Mouse (Mus musculus) intestine, postnatal 0 days (tissue): Measurements from ENCODE around the gene 1700001L19Rik. TPM values are rescaled to one million over a fixed set of nuclear protein-coding genes. Genes with fewer than 3 reads are reported as not detected.
A peak's percentile ranks its signal among the peaks of the same experiment; 100 is the strongest.

ENCODE experiments used
- ATAC-seq: fragments of 200-750 bp; cut with Nextera tagmentation; 2 replicates; pipeline ENCODE4 v1.8.0; 2017; ENCODE audit warnings: mild to moderate bottlenecking, moderate TSS enrichment, moderate library complexity
- H3K27ac ChIP-seq: fragments of 300-500 bp; sonication (generic); 2 replicates; pipeline ENCODE4 v1.5.1; 2014; ENCODE audit warnings: mild to moderate bottlenecking, low read depth, low read length, moderate library complexity
- H3K27me3 ChIP-seq: fragments of 300-500 bp; sonication (generic); replicated peaks from 2 replicates; pipeline ENCODE4 v1.6.1; 2014; ENCODE audit warnings: low read length, mixed read lengths; ENCODE audit not compliant: control insufficient read depth, insufficient read depth
- H3K36me3 ChIP-seq: fragments of 300-500 bp; sonication (generic); 2 replicates; pipeline ENCODE4 v1.6.1; 2014; ENCODE audit warnings: mild to moderate bottlenecking, moderate library complexity; ENCODE audit not compliant: control insufficient read depth, insufficient read depth
- H3K4me1 ChIP-seq: fragments of 300-500 bp; sonication (generic); replicated peaks from 2 replicates; pipeline ENCODE4 v1.6.1; 2014; ENCODE audit warnings: antibody characterized with exemption, low read length, mixed read lengths; ENCODE audit not compliant: control insufficient read depth, insufficient read depth
- H3K4me2 ChIP-seq: fragments of 300-500 bp; sonication (generic); replicated peaks from 2 replicates; pipeline ENCODE4 v1.6.1; 2014; ENCODE audit warnings: low read depth, mild to moderate bottlenecking, moderate library complexity
- H3K4me3 ChIP-seq: fragments of 300-500 bp; sonication (generic); 2 replicates; pipeline ENCODE4 v1.5.1; 2014; ENCODE audit warnings: low read depth, low read length
- H3K9ac ChIP-seq: fragments of 300-500 bp; sonication (generic); 2 replicates; pipeline ENCODE4 v1.6.1; 2014; ENCODE audit warnings: mild to moderate bottlenecking, low read depth, low read length
- H3K9me3 ChIP-seq: fragments of 300-500 bp; sonication (generic); 2 replicates; pipeline ENCODE4 v1.6.1; 2016; ENCODE audit warnings: mixed run types; ENCODE audit not compliant: control insufficient read depth
- CTCF ChIP-seq: sonication (generic); IDR thresholded peaks from 2 replicates; pipeline ENCODE4 v1.5.1; 2016; ENCODE audit warnings: low read depth, mild to moderate bottlenecking, control low read depth, antibody characterized with exemption, moderate library complexity
- WGBS: fragments of 180-500 bp; shearing (Covaris S2); extraction: QIAGEN DNeasy Blood & Tissue Kit; methylation state at CpG from one replicate; pipeline ENCODE4 v1.1.7; 2014; 5-methylcytosine and 5-hydroxymethylcytosine counted together
- polyA plus RNA-seq: library from polyadenylated mRNA; unstranded; fragments of >200 nt; fragmentation: Nextera tagmentation; extraction: Ambion mirVana; gene quantifications from 2 replicates; pipeline ENCODE4 v1.2.1, GENCODE M21; 2015

1700001L19Rik gene
- polyA plus RNA-seq, 1 experiment from 2014 or later: 0.07 TPM

- no peaks in the 10 kb centered on the region for H3K36me3 ChIP-seq
- no peak for ATAC-seq
- no peaks in the 10 kb centered on the region for H3K27me3 ChIP-seq
- H3K4me1 ChIP-seq: no peaks in the 10 kb centered on the region
- no peak overlapping the region for H3K9ac ChIP-seq
- no peak overlapping the region for H3K27ac ChIP-seq
- H3K9me3 ChIP-seq: no peaks in the 10 kb centered on the region
- WGBS: 71% methylated on average over 6 of the region's 6 CpGs
- no peak overlapping the region for H3K4me2 ChIP-seq
- no peak for TF ChIP-seq CTCF
- H3K4me3 ChIP-seq: no peak overlapping the region
These were observed 5.9 kb downstream of the 1700001L19Rik start for GRCm38 (mm10) chr13:68603085-68603484.

GRCm38 (mm10) chr13:68605689-68606126 lies 8.5 kb downstream of the 1700001L19Rik start:
- WGBS: 2% methylated on average over 11 of the region's 11 CpGs
- H3K4me3 ChIP-seq: peak overlapping the region; percentile 16; the same call in 1 of the 2 replicates
- no peak overlapping the region for H3K27ac ChIP-seq
- peak overlapping the region; percentile 59 for H3K4me2 ChIP-seq
- no peaks in the 10 kb centered on the region for H3K9me3 ChIP-seq
- no peaks in the 10 kb centered on the region for H3K36me3 ChIP-seq
- no peaks in the 10 kb centered on the region for H3K4me1 ChIP-seq
- no peaks in the 10 kb centered on the region for H3K27me3 ChIP-seq
- peak; percentile 76 for ATAC-seq
- no peak overlapping the region for H3K9ac ChIP-seq
- TF ChIP-seq CTCF: peak; percentile 40; the same call in 1 of the 2 replicates

- 46% methylated on average over 21 of the region's 21 CpGs for WGBS
- Histone ChIP-seq H3K4me3 (no peak overlapping the region), H3K36me3 (no peaks in the 10 kb centered on the region), H3K4me2 (peak overlapping the region; percentile 52), H3K9me3 (no peaks in the 10 kb centered on the region), H3K27ac (no peak overlapping the region), H3K4me1 (no peaks in the 10 kb centered on the region), H3K27me3 (no peaks in the 10 kb centered on the region), H3K9ac (no peak overlapping the region)
- ATAC-seq: 0 out of 2 replicates have a peak, but pooled peaks have one; percentile 25
- TF ChIP-seq CTCF: no peak
These were observed 10.6 kb downstream of the 1700001L19Rik start for GRCm38 (mm10) chr13:68607652-68608405.

DNA sequence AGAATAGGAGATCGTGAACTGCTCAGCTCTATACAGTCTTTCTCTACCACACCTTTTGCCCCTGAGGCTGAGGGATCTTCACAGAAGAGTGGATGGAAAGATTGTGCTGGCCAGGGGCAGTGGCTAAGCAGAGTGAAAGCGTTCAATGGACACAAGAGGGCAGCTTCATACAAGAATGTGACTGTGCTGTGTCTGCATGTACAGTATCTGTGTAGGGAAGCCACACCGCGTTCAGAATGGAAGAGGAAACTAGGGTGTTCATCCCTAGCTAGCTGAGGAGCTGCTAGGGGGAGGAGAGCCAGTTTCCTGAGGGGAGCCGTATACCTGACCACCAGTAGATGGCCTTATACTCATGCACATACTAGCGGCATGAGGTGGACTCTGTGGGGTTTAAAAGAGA lies 25.6 kb downstream of the 1700001L19Rik start:
- no peak overlapping the region for H3K4me2 ChIP-seq
- ATAC-seq: no peak
- WGBS: 59% methylated on average over 6 of the region's 6 CpGs

DNA sequence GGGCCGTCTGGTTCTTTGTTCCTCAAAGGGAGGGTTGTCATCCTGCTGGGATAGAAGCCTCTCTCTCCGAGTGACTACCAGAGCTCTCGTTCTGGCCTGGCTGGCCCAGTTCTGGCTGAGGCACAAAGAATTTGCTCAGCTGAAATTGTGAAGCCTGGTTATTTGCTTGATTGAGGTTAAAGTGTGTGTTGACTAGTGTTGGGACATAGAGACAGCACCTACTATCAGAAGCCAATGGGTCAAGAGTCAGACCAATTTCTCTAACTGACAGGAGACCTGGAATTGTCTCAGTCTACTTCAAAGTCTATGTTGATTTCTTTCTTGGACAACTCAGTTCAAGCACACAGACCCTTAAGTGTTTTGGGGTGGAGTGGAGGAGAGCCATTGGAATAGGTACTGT lies 29.8 kb downstream of the 1700001L19Rik start:
- ATAC-seq: no peak

More for the DNA sequence above, 25.6 kb downstream of the 1700001L19Rik start:
- no peaks in the 10 kb centered on the region for H3K36me3 ChIP-seq
- no peak overlapping the region for H3K27ac ChIP-seq
- H3K27me3 ChIP-seq: no peaks in the 10 kb centered on the region
- H3K4me3 ChIP-seq: no peak overlapping the region
- no peak overlapping the region for H3K9ac ChIP-seq
- TF ChIP-seq CTCF: peak; percentile 55
- no peaks in the 10 kb centered on the region for H3K4me1 ChIP-seq
- no peaks in the 10 kb centered on the region for H3K9me3 ChIP-seq

GRCm38 (mm10) chr13:68642786-68643185 lies 45.6 kb downstream of the 1700001L19Rik start:
- H3K4me3 ChIP-seq: no peak overlapping the region
- H3K36me3 ChIP-seq: no peaks in the 10 kb centered on the region
- no peak for ATAC-seq
- H3K27me3 ChIP-seq: no peaks in the 10 kb centered on the region
- no peaks in the 10 kb centered on the region for H3K4me1 ChIP-seq
- no peaks in the 10 kb centered on the region for H3K9me3 ChIP-seq
- no peak overlapping the region for H3K9ac ChIP-seq
- no peak for TF ChIP-seq CTCF
- no peak overlapping the region for H3K4me2 ChIP-seq
- H3K27ac ChIP-seq: no peak overlapping the region
- WGBS: 93% methylated on average over 1 of the region's 1 CpGs

More for the DNA sequence above, 29.8 kb downstream of the 1700001L19Rik start:
- Histone ChIP-seq H3K36me3 (no peaks in the 10 kb centered on the region), H3K9ac (no peak overlapping the region), H3K4me1 (no peaks in the 10 kb centered on the region), H3K9me3 (no peaks in the 10 kb centered on the region), H3K4me3 (no peak overlapping the region), H3K27ac (no peak overlapping the region), H3K27me3 (no peaks in the 10 kb centered on the region), H3K4me2 (no peak overlapping the region)
- WGBS: 68% methylated on average over 3 of the region's 3 CpGs
- no peak for TF ChIP-seq CTCF

Other genes with a start within 250 kb of the 1700001L19Rik start
- gene Mtrr, start 15.3 kb upstream of the 1700001L19Rik start, polyA plus RNA-seq: 6.9 and 7.0 TPM in 2 replicates
- 17.3 and 19.1 TPM in 2 replicates for gene Fastkd3, start 15.2 kb upstream of the 1700001L19Rik start, polyA plus RNA-seq